Mouse (Mus musculus): Measurements from ENCODE around the gene Lamtor5.

DNA sequence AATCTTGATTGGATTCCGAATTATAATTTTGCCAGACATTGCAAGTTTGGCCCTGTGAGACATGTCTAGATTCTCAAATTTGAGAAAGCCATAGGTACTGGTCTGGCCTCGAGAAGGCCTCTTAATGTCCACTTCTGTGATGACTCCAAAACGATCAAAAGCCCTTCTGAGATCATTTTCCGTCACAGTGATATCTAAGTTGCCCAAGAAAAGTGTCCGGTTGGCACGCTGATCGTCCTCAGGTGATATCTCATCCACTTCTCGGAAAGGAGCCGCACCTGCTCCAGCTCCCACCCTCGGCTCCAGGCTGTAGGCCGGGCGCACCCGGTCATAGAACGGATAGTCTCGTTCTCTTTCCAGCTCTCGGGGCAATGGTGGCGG lies 53.1 kb downstream of the Lamtor5 start:
- TF ChIP-seq CTCF (IDR thresholded peaks at IDR 0.05) (no peak), EP300 (IDR thresholded peaks at IDR 0.05) (no peak)

All from lung, postnatal 0 days (tissue).